Mouse (Mus musculus): ENCODE measurements at regions not wholly inside any gene's neighbourhood (a gene's known extent, or its start where the extent isn't known, plus 50 kb on each side); places are given as distances from the start of the nearest gene placed in this dataset.

GRCm38 (mm10) chr8:56682564-56682963, 131.7 kb downstream of the Fbxo8 start:
- Histone ChIP-seq H3K9me3 (replicated peaks; ENCODE audit: control insufficient read depth, low read length) (no peaks in the 10 kb centered on the region), H3K4me2 (ENCODE audit: low read length) (no peak overlapping the region), H3K27me3 (replicated peaks; ENCODE audit: control insufficient read depth, insufficient read depth, low read length) (no peaks in the 10 kb centered on the region), H3K4me3 (ENCODE audit: low read depth, low read length) (no peak overlapping the region), H3K27ac (ENCODE audit: low read depth, low read length) (no peak overlapping the region), H3K4me1 (ENCODE audit: control insufficient read depth, insufficient read depth, low read length) (no peaks in the 10 kb centered on the region), H3K36me3 (ENCODE audit: control insufficient read depth, insufficient read depth, low read length) (no peaks in the 10 kb centered on the region), H3K9ac (ENCODE audit: low read length) (no peak overlapping the region)
- WGBS, result 29% methylated on average over 3 of the region's 3 CpGs
- DNase-seq (ENCODE audit: low spot score), result peak; percentile 62
- peak; percentile 70 for ATAC-seq

GRCm38 (mm10) chr8:56684352-56684751, 133.5 kb downstream of the Fbxo8 start:
- H3K36me3 ChIP-seq (ENCODE audit: control insufficient read depth, insufficient read depth, low read length), result no peaks in the 10 kb centered on the region
- H3K27me3 ChIP-seq (replicated peaks; ENCODE audit: control insufficient read depth, insufficient read depth, low read length), result no peaks in the 10 kb centered on the region
- H3K4me3 ChIP-seq (ENCODE audit: low read depth, low read length), result no peak overlapping the region
- no peak overlapping the region for H3K27ac ChIP-seq (ENCODE audit: low read depth, low read length)
- DNase-seq (ENCODE audit: low spot score) (no peak), ATAC-seq (no peak)
- no peaks in the 10 kb centered on the region for H3K4me1 ChIP-seq (ENCODE audit: control insufficient read depth, insufficient read depth, low read length)
- no peaks in the 10 kb centered on the region for H3K9me3 ChIP-seq (replicated peaks; ENCODE audit: control insufficient read depth, low read length)
- 91% methylated on average over 7 of the region's 7 CpGs for WGBS
- no peak overlapping the region for H3K9ac ChIP-seq (ENCODE audit: low read length)
- H3K4me2 ChIP-seq (ENCODE audit: low read length), result no peak overlapping the region

- Histone ChIP-seq H3K4me2 (ENCODE audit: low read length) (no peak overlapping the region), H3K9me3 (replicated peaks; ENCODE audit: control insufficient read depth, low read length) (no peaks in the 10 kb centered on the region), H3K9ac (ENCODE audit: low read length) (no peak overlapping the region), H3K36me3 (ENCODE audit: control insufficient read depth, insufficient read depth, low read length) (no peaks in the 10 kb centered on the region), H3K4me1 (ENCODE audit: control insufficient read depth, insufficient read depth, low read length) (no peaks in the 10 kb centered on the region), H3K27me3 (replicated peaks; ENCODE audit: control insufficient read depth, insufficient read depth, low read length) (no peaks in the 10 kb centered on the region), H3K27ac (ENCODE audit: low read depth, low read length) (no peak overlapping the region), H3K4me3 (ENCODE audit: low read depth, low read length) (no peak overlapping the region)
- 89% methylated on average over 1 of the region's 1 CpGs for WGBS
- no peak for ATAC-seq
- no peak for DNase-seq (ENCODE audit: low spot score)
These were observed 144.5 kb downstream of the Fbxo8 start for GRCm38 (mm10) chr8:56695436-56695835.

GRCm38 (mm10) chr8:56700580-56701145, 149.8 kb downstream of the Fbxo8 start:
- Histone ChIP-seq H3K36me3 (ENCODE audit: control insufficient read depth, insufficient read depth, low read length) (no peaks in the 10 kb centered on the region), H3K27me3 (replicated peaks; ENCODE audit: control insufficient read depth, insufficient read depth, low read length) (no peaks in the 10 kb centered on the region), H3K4me1 (ENCODE audit: control insufficient read depth, insufficient read depth, low read length) (no peaks in the 10 kb centered on the region), H3K4me3 (ENCODE audit: low read depth, low read length) (no peak overlapping the region), H3K9ac (ENCODE audit: low read length) (no peak overlapping the region), H3K4me2 (ENCODE audit: low read length) (no peak overlapping the region), H3K9me3 (replicated peaks; ENCODE audit: control insufficient read depth, low read length) (no peaks in the 10 kb centered on the region), H3K27ac (ENCODE audit: low read depth, low read length) (no peak overlapping the region)
- WGBS, result 81% methylated on average over 2 of the region's 2 CpGs
- no peak for ATAC-seq
- DNase-seq (ENCODE audit: low spot score), result no peak

GRCm38 (mm10) chr8:56706377-56706776, 155.5 kb downstream of the Fbxo8 start:
- Histone ChIP-seq H3K9ac (ENCODE audit: low read length) (no peak overlapping the region), H3K9me3 (replicated peaks; ENCODE audit: control insufficient read depth, low read length) (no peaks in the 10 kb centered on the region), H3K27me3 (replicated peaks; ENCODE audit: control insufficient read depth, insufficient read depth, low read length) (no peaks in the 10 kb centered on the region), H3K4me1 (ENCODE audit: control insufficient read depth, insufficient read depth, low read length) (no peaks in the 10 kb centered on the region), H3K4me3 (ENCODE audit: low read depth, low read length) (no peak overlapping the region), H3K36me3 (ENCODE audit: control insufficient read depth, insufficient read depth, low read length) (no peaks in the 10 kb centered on the region), H3K4me2 (ENCODE audit: low read length) (peak overlapping the region; percentile 32), H3K27ac (ENCODE audit: low read depth, low read length) (no peak overlapping the region)
- peak; percentile 33; the same call in 1 of the 2 replicates for ATAC-seq
- peak; percentile 4 for DNase-seq (ENCODE audit: low spot score)
- WGBS, result 19% methylated on average over 10 of the region's 10 CpGs

- H3K9me3 ChIP-seq (replicated peaks; ENCODE audit: control insufficient read depth, low read length), result no peaks in the 10 kb centered on the region
- DNase-seq (ENCODE audit: low spot score), result peak; percentile 76
- H3K4me1 ChIP-seq (ENCODE audit: control insufficient read depth, insufficient read depth, low read length), result no peaks in the 10 kb centered on the region
- 3% methylated on average over 14 of the region's 14 CpGs for WGBS
- H3K36me3 ChIP-seq (ENCODE audit: control insufficient read depth, insufficient read depth, low read length), result no peaks in the 10 kb centered on the region
- peak; percentile 88 for ATAC-seq
- H3K9ac ChIP-seq (ENCODE audit: low read length), result peak overlapping the region; percentile 29; the same call in 1 of the 2 replicates
- H3K27me3 ChIP-seq (replicated peaks; ENCODE audit: control insufficient read depth, insufficient read depth, low read length), result no peaks in the 10 kb centered on the region
- peak overlapping the region; percentile 32 for H3K4me2 ChIP-seq (ENCODE audit: low read length)
- H3K4me3 ChIP-seq (ENCODE audit: low read depth, low read length), result no peak overlapping the region
- H3K27ac ChIP-seq (ENCODE audit: low read depth, low read length), result no peak overlapping the region
These were observed 156.2 kb downstream of the Fbxo8 start for GRCm38 (mm10) chr8:56706941-56707706.

- no peak overlapping the region for H3K4me3 ChIP-seq (ENCODE audit: low read depth, low read length)
- H3K9ac ChIP-seq (ENCODE audit: low read length), result no peak overlapping the region
- no peaks in the 10 kb centered on the region for H3K4me1 ChIP-seq (ENCODE audit: control insufficient read depth, insufficient read depth, low read length)
- no peaks in the 10 kb centered on the region for H3K27me3 ChIP-seq (replicated peaks; ENCODE audit: control insufficient read depth, insufficient read depth, low read length)
- H3K36me3 ChIP-seq (ENCODE audit: control insufficient read depth, insufficient read depth, low read length), result no peaks in the 10 kb centered on the region
- H3K9me3 ChIP-seq (replicated peaks; ENCODE audit: control insufficient read depth, low read length), result no peaks in the 10 kb centered on the region
- H3K4me2 ChIP-seq (ENCODE audit: low read length), result no peak overlapping the region
- ATAC-seq (0 out of 2 replicates have a peak, but pooled peaks have one; percentile 32), DNase-seq (ENCODE audit: low spot score) (peak; percentile 31)
- H3K27ac ChIP-seq (ENCODE audit: low read depth, low read length), result no peak overlapping the region
- WGBS, result 20% methylated on average over 1 of the region's 1 CpGs
These were observed 169.1 kb downstream of the Fbxo8 start for GRCm38 (mm10) chr8:56720001-56720400.

- DNase-seq (ENCODE audit: low spot score) (no peak), ATAC-seq (no peak)
- Histone ChIP-seq H3K9me3 (replicated peaks; ENCODE audit: control insufficient read depth, low read length) (no peaks in the 10 kb centered on the region), H3K4me1 (ENCODE audit: control insufficient read depth, insufficient read depth, low read length) (no peaks in the 10 kb centered on the region), H3K27ac (ENCODE audit: low read depth, low read length) (no peak overlapping the region), H3K9ac (ENCODE audit: low read length) (no peak overlapping the region), H3K4me3 (ENCODE audit: low read depth, low read length) (no peak overlapping the region), H3K36me3 (ENCODE audit: control insufficient read depth, insufficient read depth, low read length) (no peaks in the 10 kb centered on the region), H3K4me2 (ENCODE audit: low read length) (no peak overlapping the region), H3K27me3 (replicated peaks; ENCODE audit: control insufficient read depth, insufficient read depth, low read length) (no peaks in the 10 kb centered on the region)
- 77% methylated on average over 2 of the region's 2 CpGs for WGBS
These were observed 171.8 kb downstream of the Fbxo8 start for GRCm38 (mm10) chr8:56722473-56723236.

- H3K4me3 ChIP-seq (ENCODE audit: low read depth, low read length), result no peak overlapping the region
- no peak overlapping the region for H3K9ac ChIP-seq (ENCODE audit: low read length)
- H3K27ac ChIP-seq (ENCODE audit: low read depth, low read length), result no peak overlapping the region
- ATAC-seq (no peak), DNase-seq (ENCODE audit: low spot score) (peak; percentile 23)
- H3K27me3 ChIP-seq (replicated peaks; ENCODE audit: control insufficient read depth, insufficient read depth, low read length), result no peaks in the 10 kb centered on the region
- no peaks in the 10 kb centered on the region for H3K9me3 ChIP-seq (replicated peaks; ENCODE audit: control insufficient read depth, low read length)
- no peaks in the 10 kb centered on the region for H3K4me1 ChIP-seq (ENCODE audit: control insufficient read depth, insufficient read depth, low read length)
- no peaks in the 10 kb centered on the region for H3K36me3 ChIP-seq (ENCODE audit: control insufficient read depth, insufficient read depth, low read length)
- H3K4me2 ChIP-seq (ENCODE audit: low read length), result no peak overlapping the region
- WGBS, result 77% methylated on average over 2 of the region's 2 CpGs
These were observed 173.7 kb downstream of the Fbxo8 start for GRCm38 (mm10) chr8:56724607-56725006.

Measured in forebrain, embryonic 14.5 days (tissue).